Mouse (Mus musculus) lung, embryonic 15.5 days (tissue): ENCODE measurements around the gene Plekhm3. TPM values are rescaled to one million over a fixed set of nuclear protein-coding genes. Genes with fewer than 3 reads are reported as not detected.

Experiments
- ATAC-seq: fragments of 200-750 bp; cut with Nextera tagmentation; 2 replicates; pipeline ENCODE4 v1.8.0; 2017; ENCODE audit warnings: moderate number of reproducible peaks, borderline replicate concordance; ENCODE audit not compliant: low FRiP score, low TSS enrichment; ENCODE audit errors: extremely low read depth
- H3K27ac ChIP-seq: fragments of 300-500 bp; sonication (generic); 2 replicates; pipeline ENCODE4 v1.5.1; 2015; ENCODE audit warnings: moderate library complexity, mild to moderate bottlenecking, inconsistent platforms
- H3K27me3 ChIP-seq: fragments of 300-500 bp; sonication (generic); 2 replicates; pipeline ENCODE4 v1.6.1; 2015; ENCODE audit warnings: inconsistent platforms
- H3K36me3 ChIP-seq: fragments of 300-500 bp; sonication (generic); 2 replicates; pipeline ENCODE4 v1.6.1; 2015; ENCODE audit warnings: inconsistent platforms
- H3K4me1 ChIP-seq: fragments of 300-500 bp; sonication (generic); 2 replicates; pipeline ENCODE4 v1.6.1; 2015; ENCODE audit warnings: inconsistent platforms
- H3K4me2 ChIP-seq: fragments of 300-500 bp; sonication (generic); 2 replicates; pipeline ENCODE4 v1.6.1; 2015; ENCODE audit warnings: inconsistent platforms, mild to moderate bottlenecking, moderate library complexity
- H3K4me3 ChIP-seq: fragments of 300-500 bp; sonication (generic); 2 replicates; pipeline ENCODE4 v1.5.1; 2015; ENCODE audit warnings: mild to moderate bottlenecking, inconsistent platforms
- H3K9ac ChIP-seq: fragments of 300-500 bp; sonication (generic); 2 replicates; pipeline ENCODE4 v1.6.1; 2015; ENCODE audit warnings: inconsistent platforms
- H3K9me3 ChIP-seq: fragments of 300-500 bp; sonication (generic); 2 replicates; pipeline ENCODE4 v1.6.1; 2016; ENCODE audit warnings: inconsistent platforms
- WGBS: fragments of 180-500 bp; shearing (Covaris S2); methylation state at CpG from one replicate; pipeline ENCODE4 v1.1.7; 2015; 5-methylcytosine and 5-hydroxymethylcytosine counted together
- polyA plus RNA-seq: library from polyadenylated mRNA; unstranded; fragments of >200 nt; fragmentation: Nextera tagmentation; extraction: Ambion mirVana; gene quantifications from 2 replicates; pipeline ENCODE4 v1.2.1, GENCODE M21; 2015

Plekhm3 gene
- polyA plus RNA-seq, 1 experiment from 2014 or later = 8.1 TPM

GRCm38 (mm10) chr1:64893806-64894205 is 62.8 kb downstream of the Plekhm3 start:
- no peak overlapping the region for H3K4me3 ChIP-seq
- H3K27ac ChIP-seq = no peak overlapping the region
- WGBS = 89% methylated on average over 7 of the region's 7 CpGs
- H3K4me1 ChIP-seq = 0 out of 2 replicates have a peak, but pooled peaks cover 4% of the 10 kb centered on the region
- ATAC-seq = no peak
- H3K9me3 ChIP-seq = no peaks in the 10 kb centered on the region
- no peaks in the 10 kb centered on the region for H3K27me3 ChIP-seq
- no peak overlapping the region for H3K9ac ChIP-seq
- no peak overlapping the region for H3K4me2 ChIP-seq
- no peaks in the 10 kb centered on the region for H3K36me3 ChIP-seq

- H3K4me3 ChIP-seq = no peak overlapping the region
- H3K4me2 ChIP-seq = no peak overlapping the region
- no peak for ATAC-seq
- no peaks in the 10 kb centered on the region for H3K27me3 ChIP-seq
- no peak overlapping the region for H3K9ac ChIP-seq
- peaks cover 8% of the 10 kb centered on the region; the same call in 1 of the 2 replicates for H3K4me1 ChIP-seq
- 84% methylated on average over 4 of the region's 4 CpGs for WGBS
- H3K9me3 ChIP-seq = no peaks in the 10 kb centered on the region
- H3K36me3 ChIP-seq = no peaks in the 10 kb centered on the region
- no peak overlapping the region for H3K27ac ChIP-seq
These were observed 65.3 kb downstream of the Plekhm3 start for GRCm38 (mm10) chr1:64891332-64891731.

DNA sequence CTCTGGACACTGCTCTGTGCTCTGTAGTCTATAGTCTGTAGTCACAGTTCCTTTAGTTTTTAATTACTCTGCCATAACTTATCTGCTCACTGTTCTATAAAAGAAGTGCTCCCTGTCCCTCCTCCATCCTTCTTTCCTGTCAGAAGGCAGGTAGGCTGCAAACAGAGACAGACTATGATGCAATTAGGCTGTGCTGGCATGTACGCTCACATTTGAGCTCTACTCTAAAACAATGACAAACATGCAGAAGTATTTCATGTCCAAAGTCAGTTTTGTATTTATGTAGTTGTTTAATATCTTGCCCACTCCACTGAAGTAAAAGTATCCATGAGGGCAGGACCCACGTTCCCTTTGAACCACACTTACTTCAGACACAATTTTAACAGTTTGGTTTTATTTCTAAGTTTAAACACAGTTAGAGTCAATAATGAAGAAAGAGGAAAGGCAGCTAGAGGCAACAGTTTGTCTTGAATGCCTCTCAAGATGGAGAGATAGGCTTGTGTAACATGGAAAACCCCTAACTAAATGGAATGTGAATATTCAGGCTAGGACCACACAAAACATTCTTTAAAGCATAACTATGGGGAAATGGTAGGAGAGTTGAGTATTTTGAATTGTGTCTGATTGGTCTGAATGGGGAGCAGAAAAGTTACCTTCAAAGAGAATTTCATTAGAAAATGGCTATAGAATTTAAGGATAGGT is 69.0 kb downstream of the Plekhm3 start:
- H3K4me1 ChIP-seq = peaks cover 10% of the 10 kb centered on the region; the same call in 1 of the 2 replicates
- ATAC-seq = no peak
- WGBS = 57% methylated on average over 2 of the region's 2 CpGs

DNA sequence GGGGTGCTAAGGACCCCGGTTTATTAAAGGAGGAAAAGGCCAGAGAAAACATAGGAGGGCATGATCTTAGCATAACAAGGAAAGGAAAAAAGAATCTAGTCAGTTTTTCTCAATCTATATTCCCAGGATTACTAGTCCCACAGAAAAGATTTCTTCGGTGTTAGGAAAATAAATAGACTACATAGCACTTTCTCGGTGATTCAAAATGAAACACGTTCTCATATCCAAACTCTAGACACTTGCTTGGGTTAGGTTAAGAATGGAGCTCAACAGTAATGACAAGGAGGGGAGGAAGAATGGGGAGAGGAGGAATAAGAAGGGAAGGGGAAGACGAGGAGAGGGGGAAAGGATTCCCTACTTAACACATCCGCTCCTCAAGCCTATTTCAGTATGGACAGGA is 69.9 kb downstream of the Plekhm3 start:
- Histone ChIP-seq H3K36me3 (no peaks in the 10 kb centered on the region), H3K9me3 (no peaks in the 10 kb centered on the region), H3K27ac (no peak overlapping the region), H3K4me3 (no peak overlapping the region), H3K27me3 (no peaks in the 10 kb centered on the region), H3K4me2 (no peak overlapping the region), H3K9ac (no peak overlapping the region), H3K4me1 (peaks cover 10% of the 10 kb centered on the region; the same call in 1 of the 2 replicates)
- 83% methylated on average over 6 of the region's 6 CpGs for WGBS
- no peak for ATAC-seq

More for the DNA sequence above, 69.0 kb downstream of the Plekhm3 start:
- no peaks in the 10 kb centered on the region for H3K36me3 ChIP-seq
- H3K9ac ChIP-seq = no peak overlapping the region
- peak overlapping the region; percentile 37 for H3K27ac ChIP-seq
- no peak overlapping the region for H3K4me2 ChIP-seq
- no peak overlapping the region for H3K4me3 ChIP-seq
- no peaks in the 10 kb centered on the region for H3K9me3 ChIP-seq
- no peaks in the 10 kb centered on the region for H3K27me3 ChIP-seq

GRCm38 (mm10) chr1:64885328-64885727 is 71.3 kb downstream of the Plekhm3 start:
- no peak overlapping the region for H3K27ac ChIP-seq
- H3K4me1 ChIP-seq = peaks cover 6% of the 10 kb centered on the region; the same call in 1 of the 2 replicates
- H3K9me3 ChIP-seq = no peaks in the 10 kb centered on the region
- WGBS = 73% methylated on average over 3 of the region's 3 CpGs
- H3K4me2 ChIP-seq = no peak overlapping the region
- H3K4me3 ChIP-seq = no peak overlapping the region
- no peaks in the 10 kb centered on the region for H3K27me3 ChIP-seq
- H3K36me3 ChIP-seq = no peaks in the 10 kb centered on the region
- no peak for ATAC-seq
- H3K9ac ChIP-seq = no peak overlapping the region

DNA sequence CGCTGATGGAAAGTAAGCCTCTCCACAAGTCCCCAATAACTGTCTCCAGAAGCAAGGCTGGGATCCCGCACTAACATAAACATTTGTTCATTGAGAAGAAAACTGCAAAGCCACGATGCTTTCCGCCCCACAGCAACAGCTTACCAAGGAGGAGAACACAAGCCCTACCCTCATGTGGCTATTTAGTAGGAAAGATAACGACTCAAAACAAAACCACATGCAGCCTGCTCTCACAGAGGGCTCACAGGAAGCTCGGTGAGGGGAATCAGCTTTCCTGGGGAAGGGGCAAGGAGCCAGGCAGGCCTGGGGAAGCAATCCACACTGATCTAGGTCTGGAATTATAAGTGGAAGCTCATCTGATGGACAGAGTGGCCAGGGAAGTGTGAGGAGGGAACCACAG is 72.6 kb downstream of the Plekhm3 start:
- Histone ChIP-seq H3K4me2 (no peak overlapping the region), H3K4me3 (no peak overlapping the region), H3K4me1 (peaks cover 10% of the 10 kb centered on the region; the same call in 1 of the 2 replicates), H3K9me3 (no peaks in the 10 kb centered on the region), H3K27me3 (no peaks in the 10 kb centered on the region), H3K36me3 (no peaks in the 10 kb centered on the region), H3K9ac (no peak overlapping the region), H3K27ac (no peak overlapping the region)
- no peak for ATAC-seq
- WGBS = 31% methylated on average over 6 of the region's 6 CpGs

- whole genome bisulfite sequencing = 60% methylated on average over 3 of the region's 3 CpGs
- no peak for ATAC-seq
- H3K4me2 ChIP-seq = no peak overlapping the region
These were observed 76.0 kb downstream of the Plekhm3 start for GRCm38 (mm10) chr1:64880613-64881012.

GRCm38 (mm10) chr1:64878795-64879240 is 77.8 kb downstream of the Plekhm3 start:
- peak; percentile 79; the same call in 1 of the 2 replicates for ATAC-seq

More at GRCm38 (mm10) chr1:64880613-64881012, 76.0 kb downstream of the Plekhm3 start:
- Histone ChIP-seq H3K4me1 (0 out of 2 replicates have a peak, but pooled peaks cover 14% of the 10 kb centered on the region), H3K36me3 (no peaks in the 10 kb centered on the region), H3K4me3 (no peak overlapping the region), H3K9me3 (no peaks in the 10 kb centered on the region), H3K27ac (no peak overlapping the region), H3K27me3 (no peaks in the 10 kb centered on the region), H3K9ac (no peak overlapping the region)

DNA sequence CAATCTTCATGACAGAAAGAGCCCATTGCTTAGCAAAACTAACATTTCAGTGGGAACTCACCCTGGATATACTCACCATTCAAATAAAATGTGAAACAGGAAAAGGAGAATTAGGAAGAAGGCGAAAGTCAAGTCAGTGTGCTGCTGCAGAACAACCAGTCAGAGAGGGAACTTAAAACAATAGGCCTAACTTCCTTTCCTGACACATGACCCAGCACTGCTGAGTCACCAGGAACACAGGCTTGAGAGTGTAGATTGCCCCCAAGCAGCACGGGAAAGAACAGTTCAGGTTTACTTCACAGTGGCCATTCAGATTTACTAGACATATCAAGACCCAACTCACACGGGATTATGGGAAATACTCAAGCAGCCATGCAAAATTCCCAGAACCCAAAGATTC is 80.3 kb downstream of the Plekhm3 start:
- no peaks in the 10 kb centered on the region for H3K9me3 ChIP-seq
- H3K27me3 ChIP-seq = no peaks in the 10 kb centered on the region
- H3K9ac ChIP-seq = no peak overlapping the region
- 55% methylated on average over 3 of the region's 3 CpGs for WGBS
- H3K4me3 ChIP-seq = no peak overlapping the region
- no peak for ATAC-seq
- 0 out of 2 replicates have a peak, but pooled peaks cover 13% of the 10 kb centered on the region for H3K4me1 ChIP-seq
- no peaks in the 10 kb centered on the region for H3K36me3 ChIP-seq
- no peak overlapping the region for H3K27ac ChIP-seq
- no peak overlapping the region for H3K4me2 ChIP-seq

More at GRCm38 (mm10) chr1:64878795-64879240, 77.8 kb downstream of the Plekhm3 start:
- WGBS = 20% methylated on average over 12 of the region's 12 CpGs
- H3K9me3 ChIP-seq = no peaks in the 10 kb centered on the region
- no peak overlapping the region for H3K27ac ChIP-seq
- H3K9ac ChIP-seq = no peak overlapping the region
- H3K27me3 ChIP-seq = no peaks in the 10 kb centered on the region
- H3K4me3 ChIP-seq = no peak overlapping the region
- no peak overlapping the region for H3K4me2 ChIP-seq
- 0 out of 2 replicates have a peak, but pooled peaks cover 13% of the 10 kb centered on the region for H3K4me1 ChIP-seq
- no peaks in the 10 kb centered on the region for H3K36me3 ChIP-seq

DNA sequence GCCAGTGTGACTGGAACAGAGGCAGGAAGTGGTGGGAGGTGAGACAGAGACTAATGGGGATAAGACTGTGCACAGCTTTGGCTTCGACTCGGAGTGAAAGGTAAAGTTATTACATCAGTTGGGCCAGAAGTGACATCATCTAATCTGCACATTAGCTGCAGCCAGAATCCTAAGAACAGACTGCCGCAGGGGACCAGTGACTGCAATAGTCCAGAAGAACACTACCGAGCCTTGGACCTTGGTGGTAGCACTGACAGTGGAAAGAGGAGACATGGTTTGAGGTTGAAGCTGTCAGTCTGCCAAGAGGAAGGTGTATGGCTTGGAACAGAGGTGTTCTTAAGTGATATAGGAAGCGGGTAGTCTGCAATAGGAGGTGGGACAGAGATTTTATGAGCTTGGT is 80.9 kb downstream of the Plekhm3 start:
- 68% methylated on average over 5 of the region's 5 CpGs for WGBS
- no peaks in the 10 kb centered on the region for H3K27me3 ChIP-seq

DNA sequence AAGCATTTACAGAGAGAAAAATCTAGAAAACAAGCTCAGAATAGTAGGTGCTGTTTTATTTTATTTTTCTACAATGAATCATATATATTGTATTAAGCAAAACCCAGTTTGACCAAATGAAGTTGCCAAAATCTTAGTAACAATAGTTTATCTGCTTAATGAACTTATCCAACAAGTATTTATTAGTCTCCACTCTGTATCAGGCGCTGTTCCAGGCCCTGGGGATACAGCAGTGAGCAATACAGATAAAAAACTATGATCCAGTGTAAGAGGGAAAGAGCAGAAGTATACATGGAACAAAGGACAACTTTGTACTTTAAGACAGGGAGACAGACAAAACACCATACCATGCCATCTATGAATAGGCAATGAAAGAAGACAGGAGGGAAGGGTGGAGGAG is 81.5 kb downstream of the Plekhm3 start:
- no peak overlapping the region for H3K27ac ChIP-seq
- no peak overlapping the region for H3K9ac ChIP-seq
- H3K27me3 ChIP-seq = no peaks in the 10 kb centered on the region
- H3K4me1 ChIP-seq = 0 out of 2 replicates have a peak, but pooled peaks cover 13% of the 10 kb centered on the region
- 85% methylated on average over 1 of the region's 1 CpGs for WGBS
- no peak for ATAC-seq
- H3K9me3 ChIP-seq = no peaks in the 10 kb centered on the region
- H3K4me3 ChIP-seq = no peak overlapping the region
- no peak overlapping the region for H3K4me2 ChIP-seq
- no peaks in the 10 kb centered on the region for H3K36me3 ChIP-seq

More for the DNA sequence above, 80.9 kb downstream of the Plekhm3 start:
- no peaks in the 10 kb centered on the region for H3K9me3 ChIP-seq
- 0 out of 2 replicates have a peak, but pooled peaks cover 13% of the 10 kb centered on the region for H3K4me1 ChIP-seq
- no peak overlapping the region for H3K9ac ChIP-seq
- no peak overlapping the region for H3K4me2 ChIP-seq
- no peaks in the 10 kb centered on the region for H3K36me3 ChIP-seq
- ATAC-seq = no peak
- H3K4me3 ChIP-seq = no peak overlapping the region
- H3K27ac ChIP-seq = no peak overlapping the region

DNA sequence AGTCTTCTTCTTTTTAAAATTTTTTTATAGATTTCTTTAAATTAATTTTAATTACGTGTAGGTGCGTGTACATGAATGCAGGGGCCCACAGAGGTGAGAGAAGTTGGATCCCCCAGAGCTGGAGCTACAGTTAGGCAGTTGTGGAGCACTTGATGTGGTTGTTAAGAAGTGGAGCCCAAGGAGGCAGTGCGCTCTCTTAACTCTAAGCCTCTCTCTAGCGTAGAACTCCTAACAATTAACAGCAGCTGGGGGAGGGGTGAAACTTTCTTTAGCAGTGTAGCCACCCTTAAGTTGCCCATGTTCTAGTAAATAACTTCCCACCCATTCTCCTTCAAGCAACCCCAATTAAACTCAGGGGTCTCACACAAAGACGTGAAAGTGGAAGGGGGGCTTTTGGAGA is 84.7 kb downstream of the Plekhm3 start:
- H3K4me1 ChIP-seq = 0 out of 2 replicates have a peak, but pooled peaks cover 6% of the 10 kb centered on the region
- H3K9ac ChIP-seq = no peak overlapping the region
- no peak overlapping the region for H3K4me2 ChIP-seq
- no peak overlapping the region for H3K4me3 ChIP-seq
- H3K36me3 ChIP-seq = no peaks in the 10 kb centered on the region
- 86% methylated on average over 5 of the region's 5 CpGs for WGBS
- no peak overlapping the region for H3K27ac ChIP-seq
- no peaks in the 10 kb centered on the region for H3K9me3 ChIP-seq
- no peaks in the 10 kb centered on the region for H3K27me3 ChIP-seq
- no peak for ATAC-seq
